Mouse (Mus musculus) testis, adult 2 months (tissue): ENCODE results near the gene Gm20388.

ENCODE experiments used
- CTCF ChIP-seq: fragments of 200-500 bp; IDR thresholded peaks from 2 replicates; pipeline ENCODE4 v1.5.1; 2012; ENCODE audit warnings: low read depth, mild to moderate bottlenecking, inconsistent platforms, low read length, moderate library complexity; ENCODE audit not compliant: control insufficient read depth, insufficient read depth, insufficient replicate concordance
- POLR2A ChIP-seq: fragments of 200-500 bp; IDR thresholded peaks from 2 replicates; pipeline ENCODE4 v1.6.1; 2012; ENCODE audit warnings: low read depth, mild to moderate bottlenecking, inconsistent platforms, low read length, moderate library complexity; ENCODE audit not compliant: control insufficient read depth

- TF ChIP-seq CTCF (no peak), POLR2A (no peak)
Observed at GRCm38 (mm10) chr8:123877865-123878264, 3967.2 kb downstream of the Gm20388 start.
